Mouse (Mus musculus) liver (tissue): ENCODE measurements at regions not wholly inside any gene's neighbourhood (a gene's known extent, or its start where the extent isn't known, plus 50 kb on each side); places are given as distances from the start of the nearest gene placed in this dataset.

Experiments
- DNase-seq: peaks from one replicate; pipeline ENCODE4 v3.0.0-alpha.2; 2020; ENCODE audit warnings: mixed read lengths

- DNase-seq: no peak
Measured at GRCm38 (mm10) chr8:86967891-86968311, 82.8 kb upstream of the N4bp1 start.

- no peak for DNase-seq
Measured at GRCm38 (mm10) chr8:86961218-86962195, 76.4 kb upstream of the N4bp1 start.
